Mouse (Mus musculus): ENCODE results near the gene Fv1. TPM values are rescaled to one million over a fixed set of nuclear protein-coding genes. Genes with fewer than 3 reads are reported as not detected.
A peak's percentile ranks its signal among the peaks of the same experiment; 100 is the strongest.

Fv1 gene
- polyA plus RNA-seq, 1 experiment from 2014 or later, result 8.8 TPM

- WGBS, result 11% methylated on average over 22 of the region's 22 CpGs
- Histone ChIP-seq H3K27ac (peak overlapping the region; percentile 85), H3K9me3 (no peaks in the 10 kb centered on the region), H3K27me3 (ENCODE audit: insufficient read depth, poor library complexity, severe bottlenecking) (no peaks in the 10 kb centered on the region), H3K4me1 (peaks cover 27% of the 10 kb centered on the region), H3K4me3 (peak overlapping the region; percentile 89), H3K36me3 (peaks cover 53% of the 10 kb centered on the region)
- no peak for DNase-seq (ENCODE audit: low spot score)
Observed at GRCm38 (mm10) chr4:147867563-147868449, 973 bp upstream of the Fv1 start.

GRCm38 (mm10) chr4:147869238-147869637 is 459 bp downstream of the Fv1 start:
- WGBS, result 4% methylated on average over 5 of the region's 5 CpGs
- Histone ChIP-seq H3K4me3 (peak overlapping the region; percentile 89), H3K9me3 (no peaks in the 10 kb centered on the region), H3K27me3 (ENCODE audit: insufficient read depth, poor library complexity, severe bottlenecking) (no peaks in the 10 kb centered on the region), H3K27ac (peak overlapping the region; percentile 81), H3K36me3 (peaks cover 54% of the 10 kb centered on the region), H3K4me1 (peaks cover 27% of the 10 kb centered on the region)
- DNase-seq (ENCODE audit: low spot score), result no peak

DNA sequence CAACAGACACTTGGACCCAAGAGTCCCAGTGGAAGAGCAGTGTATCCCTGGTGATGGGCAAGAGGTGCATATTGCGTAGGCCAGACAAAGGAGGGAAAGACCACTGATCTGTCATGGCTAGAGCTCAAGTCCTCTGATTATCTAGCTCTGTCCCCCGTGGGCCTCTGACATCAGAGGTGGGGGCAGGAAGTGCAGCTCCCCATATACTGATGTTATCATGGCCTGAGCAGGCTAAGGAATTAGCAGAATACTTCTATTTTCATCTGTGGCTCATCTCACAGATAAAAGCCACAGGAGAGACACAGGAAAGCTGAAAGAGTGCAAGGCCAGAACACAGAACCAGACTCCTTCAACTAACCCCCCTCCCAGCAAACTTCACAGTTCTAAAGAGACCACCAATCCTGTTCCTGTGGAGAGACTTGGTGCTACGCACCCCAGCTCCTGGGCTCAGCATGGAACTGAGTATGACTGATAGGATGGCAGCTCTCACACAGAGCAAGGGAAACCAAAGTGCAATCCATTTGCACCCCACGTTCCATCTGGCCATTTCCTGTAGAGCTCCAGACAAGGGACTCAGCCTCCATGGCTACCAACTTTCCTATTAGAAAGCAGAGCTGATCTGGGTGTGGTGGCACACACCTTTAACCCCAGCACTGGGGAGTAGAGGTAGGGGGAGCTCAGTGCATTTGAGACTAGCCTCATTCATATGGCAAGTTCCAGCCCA is 7.2 kb downstream of the Fv1 start:
- DNase-seq (ENCODE audit: low spot score), result no peak
- WGBS, result 83% methylated on average over 4 of the region's 4 CpGs
- Histone ChIP-seq H3K4me1 (peaks cover 4% of the 10 kb centered on the region; the same call in 1 of the 2 replicates), H3K36me3 (peaks cover 97% of the 10 kb centered on the region), H3K9me3 (no peaks in the 10 kb centered on the region), H3K27ac (no peak overlapping the region), H3K27me3 (ENCODE audit: insufficient read depth, poor library complexity, severe bottlenecking) (no peaks in the 10 kb centered on the region), H3K4me3 (no peak overlapping the region)

GRCm38 (mm10) chr4:147878537-147878936 is 9.8 kb downstream of the Fv1 start:
- H3K27me3 ChIP-seq (ENCODE audit: insufficient read depth, poor library complexity, severe bottlenecking), result no peaks in the 10 kb centered on the region
- H3K4me3 ChIP-seq, result no peak overlapping the region
- 93% methylated on average over 9 of the region's 9 CpGs for WGBS

DNA sequence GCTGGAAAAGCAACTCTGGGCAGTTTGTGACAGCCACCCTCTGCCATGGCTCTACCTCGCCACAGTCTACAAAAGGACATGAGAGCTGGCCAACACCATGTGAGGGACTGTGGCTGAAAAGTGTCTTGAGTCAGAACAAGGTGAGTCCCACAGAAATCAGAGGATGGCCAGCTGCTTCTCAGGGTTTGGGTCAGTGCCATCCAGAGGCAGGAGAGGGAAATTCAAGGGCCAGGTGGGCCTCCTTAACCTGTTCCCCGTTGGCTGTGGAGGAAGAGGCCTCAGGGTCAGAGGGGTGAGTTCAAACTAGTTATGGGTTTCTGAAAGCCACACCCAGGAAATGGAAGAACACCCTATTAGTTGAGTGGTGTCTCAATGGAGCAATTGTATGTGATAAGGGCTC is 10.7 kb downstream of the Fv1 start:
- no peak overlapping the region for H3K4me3 ChIP-seq
- peaks cover 4% of the 10 kb centered on the region; the same call in 1 of the 2 replicates for H3K4me1 ChIP-seq
- H3K9me3 ChIP-seq, result no peaks in the 10 kb centered on the region
- peaks cover 97% of the 10 kb centered on the region for H3K36me3 ChIP-seq
- H3K27me3 ChIP-seq (ENCODE audit: insufficient read depth, poor library complexity, severe bottlenecking), result no peaks in the 10 kb centered on the region
- no peak overlapping the region for H3K27ac ChIP-seq
- DNase-seq (ENCODE audit: low spot score), result no peak
- 68% methylated on average over 2 of the region's 2 CpGs for WGBS

More at GRCm38 (mm10) chr4:147878537-147878936, 9.8 kb downstream of the Fv1 start:
- Histone ChIP-seq H3K4me1 (peaks cover 4% of the 10 kb centered on the region; the same call in 1 of the 2 replicates), H3K9me3 (no peaks in the 10 kb centered on the region), H3K36me3 (peaks cover 97% of the 10 kb centered on the region), H3K27ac (no peak overlapping the region)
- no peak for DNase-seq (ENCODE audit: low spot score)

- Histone ChIP-seq H3K9me3 (no peaks in the 10 kb centered on the region), H3K4me3 (no peak overlapping the region), H3K27me3 (ENCODE audit: insufficient read depth, poor library complexity, severe bottlenecking) (no peaks in the 10 kb centered on the region), H3K4me1 (peaks cover 4% of the 10 kb centered on the region; the same call in 1 of the 2 replicates), H3K27ac (no peak overlapping the region), H3K36me3 (peaks cover 97% of the 10 kb centered on the region)
- 44% methylated on average over 5 of the region's 5 CpGs for WGBS
- no peak for DNase-seq (ENCODE audit: low spot score)
Observed at GRCm38 (mm10) chr4:147879865-147880264, 11.1 kb downstream of the Fv1 start.

DNA sequence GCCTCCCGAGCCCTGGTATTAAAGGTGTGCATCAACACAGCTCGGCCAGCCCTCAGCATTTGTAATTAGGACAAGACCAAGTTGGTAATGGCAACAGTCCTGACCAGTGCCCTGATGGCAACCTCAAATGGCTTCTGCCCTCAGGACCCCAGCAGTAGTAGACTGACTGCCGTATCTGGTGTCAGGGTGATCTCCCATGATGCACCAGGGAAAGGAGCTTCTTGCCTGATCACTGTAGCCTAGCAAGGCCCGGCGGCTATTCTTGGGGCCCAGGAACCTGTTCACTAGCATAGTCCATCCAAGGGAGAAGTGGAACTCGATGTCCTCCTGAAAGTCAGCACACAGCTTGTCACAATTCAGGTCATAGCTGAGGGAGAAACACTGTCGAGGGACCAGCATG is 13.0 kb downstream of the Fv1 start:
- Histone ChIP-seq H3K4me3 (no peak overlapping the region), H3K27ac (no peak overlapping the region), H3K4me1 (peaks cover 4% of the 10 kb centered on the region; the same call in 1 of the 2 replicates), H3K36me3 (peaks cover 97% of the 10 kb centered on the region), H3K9me3 (no peaks in the 10 kb centered on the region), H3K27me3 (ENCODE audit: insufficient read depth, poor library complexity, severe bottlenecking) (no peaks in the 10 kb centered on the region)
- 89% methylated on average over 7 of the region's 7 CpGs for WGBS
- DNase-seq (ENCODE audit: low spot score), result no peak

- no peaks in the 10 kb centered on the region for H3K27me3 ChIP-seq (ENCODE audit: insufficient read depth, poor library complexity, severe bottlenecking)
- 76% methylated on average over 6 of the region's 6 CpGs for WGBS
- H3K36me3 ChIP-seq, result peaks cover 98% of the 10 kb centered on the region
- H3K27ac ChIP-seq, result no peak overlapping the region
- H3K4me1 ChIP-seq, result peaks cover 4% of the 10 kb centered on the region; the same call in 1 of the 2 replicates
- no peak for DNase-seq (ENCODE audit: low spot score)
- H3K4me3 ChIP-seq, result no peak overlapping the region
- no peaks in the 10 kb centered on the region for H3K9me3 ChIP-seq
Observed at GRCm38 (mm10) chr4:147883041-147883440, 14.3 kb downstream of the Fv1 start.

GRCm38 (mm10) chr4:147884138-147884537 is 15.4 kb downstream of the Fv1 start:
- no peak for DNase-seq (ENCODE audit: low spot score)
- H3K27ac ChIP-seq, result no peak overlapping the region
- H3K36me3 ChIP-seq, result peaks cover 98% of the 10 kb centered on the region
- 94% methylated on average over 3 of the region's 3 CpGs for WGBS
- H3K27me3 ChIP-seq (ENCODE audit: insufficient read depth, poor library complexity, severe bottlenecking), result no peaks in the 10 kb centered on the region
- no peaks in the 10 kb centered on the region for H3K9me3 ChIP-seq
- peaks cover 4% of the 10 kb centered on the region; the same call in 1 of the 2 replicates for H3K4me1 ChIP-seq
- H3K4me3 ChIP-seq, result no peak overlapping the region

- WGBS, result 91% methylated on average over 12 of the region's 12 CpGs
- Histone ChIP-seq H3K4me3 (no peak overlapping the region), H3K27ac (no peak overlapping the region), H3K27me3 (ENCODE audit: insufficient read depth, poor library complexity, severe bottlenecking) (no peaks in the 10 kb centered on the region), H3K4me1 (no peaks in the 10 kb centered on the region), H3K36me3 (peaks cover 95% of the 10 kb centered on the region), H3K9me3 (no peaks in the 10 kb centered on the region)
- DNase-seq (ENCODE audit: low spot score), result no peak
Observed at GRCm38 (mm10) chr4:147886158-147886557, 17.4 kb downstream of the Fv1 start.

DNA sequence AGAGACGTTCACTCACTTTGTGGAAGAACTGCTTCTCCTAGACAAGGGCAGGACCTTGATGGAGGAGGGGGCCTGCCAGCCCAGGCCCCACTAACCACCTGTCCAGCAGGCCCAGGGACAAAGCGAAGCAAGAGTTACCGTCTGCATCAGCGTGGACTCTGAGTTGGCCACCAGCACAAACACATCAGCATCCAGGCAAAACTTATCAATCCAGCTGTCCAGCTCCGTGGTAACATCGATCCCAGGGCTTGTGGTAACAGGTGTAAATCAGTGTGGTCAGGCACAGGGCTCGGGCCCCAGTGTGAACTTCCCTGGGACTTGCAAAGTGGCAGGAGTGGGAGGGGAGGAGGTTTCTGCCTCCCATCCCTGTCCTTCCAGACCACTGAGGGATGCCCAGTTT is 18.5 kb downstream of the Fv1 start:
- no peak overlapping the region for H3K4me3 ChIP-seq
- H3K36me3 ChIP-seq, result peaks cover 95% of the 10 kb centered on the region
- no peaks in the 10 kb centered on the region for H3K27me3 ChIP-seq (ENCODE audit: insufficient read depth, poor library complexity, severe bottlenecking)
- no peak for DNase-seq (ENCODE audit: low spot score)
- H3K9me3 ChIP-seq, result no peaks in the 10 kb centered on the region
- no peak overlapping the region for H3K27ac ChIP-seq
- H3K4me1 ChIP-seq, result no peaks in the 10 kb centered on the region
- 91% methylated on average over 7 of the region's 7 CpGs for WGBS

GRCm38 (mm10) chr4:147888237-147888636 is 19.5 kb downstream of the Fv1 start:
- DNase-seq (ENCODE audit: low spot score), result no peak
- WGBS, result 86% methylated on average over 4 of the region's 4 CpGs
- no peak overlapping the region for H3K27ac ChIP-seq
- H3K27me3 ChIP-seq (ENCODE audit: insufficient read depth, poor library complexity, severe bottlenecking), result no peaks in the 10 kb centered on the region
- H3K4me1 ChIP-seq, result no peaks in the 10 kb centered on the region
- peaks cover 95% of the 10 kb centered on the region for H3K36me3 ChIP-seq
- H3K9me3 ChIP-seq, result no peaks in the 10 kb centered on the region
- no peak overlapping the region for H3K4me3 ChIP-seq

DNA sequence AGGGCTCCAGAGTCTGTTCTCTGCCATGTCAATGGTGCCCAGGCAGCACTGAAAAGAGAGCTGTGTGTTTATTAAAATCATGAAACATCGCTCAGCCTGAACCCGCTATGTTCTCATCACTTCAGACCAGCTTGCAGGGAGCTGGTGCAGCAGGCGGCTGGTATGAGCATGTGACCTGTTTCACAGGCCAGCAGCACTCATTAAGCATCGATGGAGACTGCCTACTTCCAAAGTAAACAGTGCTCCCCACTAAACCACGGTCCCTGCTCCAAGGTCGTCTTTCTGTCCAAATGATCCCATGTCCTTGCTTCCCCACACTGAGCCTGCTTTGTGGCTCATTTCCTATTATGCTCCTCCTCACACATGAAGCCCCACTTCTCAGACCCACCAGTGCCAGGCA is 21.6 kb downstream of the Fv1 start:
- Histone ChIP-seq H3K4me3 (no peak overlapping the region), H3K4me1 (no peaks in the 10 kb centered on the region), H3K9me3 (no peaks in the 10 kb centered on the region), H3K27me3 (ENCODE audit: insufficient read depth, poor library complexity, severe bottlenecking) (no peaks in the 10 kb centered on the region), H3K36me3 (peaks cover 94% of the 10 kb centered on the region), H3K27ac (no peak overlapping the region)
- 91% methylated on average over 6 of the region's 6 CpGs for WGBS
- DNase-seq (ENCODE audit: low spot score), result no peak
